Mouse (Mus musculus) right cerebral cortex, adult 18-20 months (tissue): ENCODE data around the gene Slc22a16.

Experiments
- DNase-seq: peaks from one replicate; pipeline ENCODE4 v3.0.0; 2022; ENCODE audit warnings: mixed read lengths

The Slc22a16 gene

GRCm38 (mm10) chr10:40617973-40618372 lies 47.8 kb downstream of the Slc22a16 start:
- DNase-seq: no peak

GRCm38 (mm10) chr10:40619760-40620159 lies 49.6 kb downstream of the Slc22a16 start:
- no peak for DNase-seq

GRCm38 (mm10) chr10:40629140-40629539 lies 59.0 kb downstream of the Slc22a16 start:
- no peak for DNase-seq

- DNase-seq: no peak
Measured at GRCm38 (mm10) chr10:40629656-40630311, 59.6 kb downstream of the Slc22a16 start, which contains the start of gene Ddo. TSS of gene Ddo (plus strand) at chr10:40630011.

- no peak for DNase-seq
Measured at GRCm38 (mm10) chr10:40630457-40630856, 60.3 kb downstream of the Slc22a16 start.

- no peak for DNase-seq
Measured at GRCm38 (mm10) chr10:40630961-40631360, 60.8 kb downstream of the Slc22a16 start.

GRCm38 (mm10) chr10:40632087-40632486 lies 62.0 kb downstream of the Slc22a16 start:
- no peak for DNase-seq

- DNase-seq: no peak
Measured at GRCm38 (mm10) chr10:40637331-40637730, 67.2 kb downstream of the Slc22a16 start.

- DNase-seq: peak; percentile 91
Measured at GRCm38 (mm10) chr10:40638276-40638675, 68.1 kb downstream of the Slc22a16 start.

GRCm38 (mm10) chr10:40638823-40639819 lies 69.0 kb downstream of the Slc22a16 start:
- peak; percentile 75 for DNase-seq

GRCm38 (mm10) chr10:40640406-40640805 lies 70.3 kb downstream of the Slc22a16 start:
- DNase-seq: no peak

- no peak for DNase-seq
Measured at GRCm38 (mm10) chr10:40641901-40642300, 71.8 kb downstream of the Slc22a16 start.

GRCm38 (mm10) chr10:40643126-40643525 lies 73.0 kb downstream of the Slc22a16 start:
- DNase-seq: no peak

GRCm38 (mm10) chr10:40644456-40644855 lies 74.3 kb downstream of the Slc22a16 start:
- no peak for DNase-seq

GRCm38 (mm10) chr10:40645346-40645745 lies 75.2 kb downstream of the Slc22a16 start:
- DNase-seq: no peak

- DNase-seq: no peak
Measured at GRCm38 (mm10) chr10:40648776-40649175, 78.6 kb downstream of the Slc22a16 start.

GRCm38 (mm10) chr10:40649634-40650033 lies 79.5 kb downstream of the Slc22a16 start:
- no peak for DNase-seq

GRCm38 (mm10) chr10:40651676-40652075 lies 81.5 kb downstream of the Slc22a16 start:
- peak; percentile 46 for DNase-seq
